Mouse (Mus musculus) heart, postnatal 0 days (tissue): ENCODE results near the gene Fgd3.

Experiments
- CTCF ChIP-seq: IDR thresholded peaks from 2 replicates; pipeline ENCODE4 v1.5.1; 2016; ENCODE audit warnings: antibody characterized with exemption, control low read depth, low read depth
- EP300 ChIP-seq: IDR thresholded peaks from 2 replicates; pipeline ENCODE4 v1.6.1; 2016; ENCODE audit warnings: antibody characterized with exemption, low read depth

- no peak for TF ChIP-seq CTCF
- TF ChIP-seq EP300: no peak; the same call in none of the 2 replicates
Measured at GRCm38 (mm10) chr13:49345476-49345875, 25.4 kb upstream of the Fgd3 start.
